Mouse (Mus musculus) WW6 (cell line): ENCODE measurements around the gene Birc7.

Experiments
- DNase-seq: peaks from one replicate; pipeline ENCODE4 v3.0.0-alpha.2; 2013; ENCODE audit warnings: low read depth, low spot score

Birc7 gene

DNA sequence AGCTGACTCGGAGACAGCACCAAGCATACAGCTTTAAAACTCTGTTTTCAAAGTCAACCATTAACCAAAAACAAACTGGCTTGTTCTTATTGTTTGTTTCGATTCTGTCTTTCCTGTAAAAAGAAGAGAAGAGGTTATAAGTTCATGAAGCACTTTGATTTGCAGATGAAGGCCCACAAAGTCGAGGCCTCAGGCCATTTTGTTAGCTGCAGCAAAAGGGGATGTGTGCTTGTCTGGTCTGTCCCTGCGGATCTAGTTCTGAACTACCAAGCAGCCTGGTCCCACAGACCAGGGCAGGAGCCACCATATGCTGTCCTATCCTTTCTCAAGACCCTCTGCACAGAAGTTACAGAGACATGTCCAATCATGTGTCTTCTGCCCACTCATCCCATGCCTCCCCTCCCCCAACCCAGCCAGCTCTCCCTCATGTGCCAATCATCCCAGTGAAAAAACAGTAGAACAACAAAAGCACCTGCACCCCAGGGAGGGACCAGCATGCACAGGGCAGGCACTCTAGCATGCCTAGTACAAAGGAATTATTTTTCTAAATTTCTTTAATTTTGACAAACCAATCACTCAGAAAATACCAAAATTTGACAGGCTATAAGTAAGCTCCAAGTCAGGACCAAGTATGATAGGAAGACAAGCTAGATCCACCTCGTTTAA is 23.1 kb upstream of the Birc7 start:
- DNase-seq: no peak

DNA sequence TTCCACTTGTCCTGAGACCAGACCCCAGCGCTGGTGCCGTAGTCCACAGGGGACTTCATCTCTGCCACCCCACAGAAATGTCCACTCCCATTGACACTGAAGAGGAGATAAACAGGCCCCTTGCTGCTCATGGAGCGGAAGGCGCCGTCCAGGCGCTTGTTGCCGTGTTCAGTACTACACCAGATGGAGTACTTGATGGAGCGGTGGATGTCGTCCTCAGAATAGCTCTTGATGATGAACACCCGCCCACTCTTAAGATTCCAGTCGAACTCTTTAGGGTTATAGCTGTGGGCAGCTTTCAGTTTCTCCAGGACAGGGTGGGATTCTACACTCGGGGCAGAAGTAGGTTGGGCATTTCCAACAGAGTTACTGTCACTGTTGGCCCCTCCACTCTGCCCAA is 17.9 kb upstream of the Birc7 start:
- no peak for DNase-seq

DNA sequence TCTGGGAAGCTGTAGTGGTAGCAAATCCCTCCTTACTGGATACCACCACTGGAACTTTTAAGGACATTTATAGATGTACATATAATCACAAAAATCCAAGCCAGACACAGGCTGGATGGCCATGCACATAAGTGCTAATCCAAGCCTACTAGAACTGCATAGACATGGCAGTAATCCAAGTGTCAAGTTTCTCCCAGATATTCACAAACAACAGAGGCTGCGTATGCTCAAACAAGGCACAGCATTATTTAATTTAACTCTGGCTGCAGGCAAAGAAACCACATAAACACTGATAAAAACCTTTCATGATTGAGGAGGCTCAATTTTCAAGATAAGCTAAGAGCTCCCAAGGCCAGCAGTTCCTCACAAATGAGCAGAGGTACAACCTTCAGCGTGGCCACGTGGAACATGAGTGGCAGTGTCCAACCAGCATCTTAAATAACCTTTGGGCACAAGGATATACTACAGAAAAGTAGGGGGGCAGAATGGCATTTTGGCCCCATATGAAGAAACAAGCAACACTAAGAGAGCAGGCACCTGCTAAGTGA is 12.9 kb upstream of the Birc7 start:
- no peak for DNase-seq

DNA sequence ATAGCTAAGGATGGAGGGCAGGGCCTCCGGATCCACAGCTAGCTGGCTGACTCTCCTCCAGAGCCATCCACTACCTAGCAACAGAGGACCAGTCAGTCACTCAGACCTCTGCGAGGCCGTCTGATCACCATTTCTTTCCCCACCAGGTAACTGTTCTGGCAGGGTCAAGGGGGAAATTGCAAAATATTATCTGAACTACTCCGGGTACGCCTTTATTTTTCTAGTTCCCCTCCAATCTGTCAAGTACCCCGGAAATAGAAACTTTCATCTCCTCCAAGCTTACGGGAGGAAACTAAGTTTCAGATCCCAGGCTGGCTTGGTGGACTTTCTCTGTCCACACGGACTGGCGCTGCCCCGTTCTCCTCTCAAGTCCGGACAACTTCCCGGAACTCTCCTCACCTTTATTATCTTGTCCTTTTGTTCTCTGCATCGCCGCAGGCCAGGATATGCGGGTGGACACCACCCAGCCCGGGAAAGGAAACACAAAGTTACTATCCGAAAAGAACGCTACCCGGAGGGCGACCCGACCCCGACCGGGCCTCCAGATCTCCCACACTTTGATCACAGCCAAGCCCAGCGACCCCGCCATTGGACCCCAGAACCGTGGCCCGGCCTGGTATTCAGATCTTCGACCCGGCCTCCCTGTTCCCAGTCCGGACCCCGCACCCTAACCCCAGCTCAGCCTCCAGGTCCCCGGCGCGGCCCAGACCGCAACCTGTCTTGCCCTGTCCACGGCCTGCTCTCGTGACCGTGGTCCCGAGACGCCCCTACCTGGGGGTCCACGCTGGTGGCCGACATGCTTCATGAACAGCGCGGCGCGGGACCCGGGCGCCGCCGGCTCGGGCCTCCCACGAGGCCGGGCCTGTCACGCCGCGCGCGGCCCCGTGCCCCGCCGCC is 8.7 kb upstream of the Birc7 start:
- DNase-seq: no peak

DNA sequence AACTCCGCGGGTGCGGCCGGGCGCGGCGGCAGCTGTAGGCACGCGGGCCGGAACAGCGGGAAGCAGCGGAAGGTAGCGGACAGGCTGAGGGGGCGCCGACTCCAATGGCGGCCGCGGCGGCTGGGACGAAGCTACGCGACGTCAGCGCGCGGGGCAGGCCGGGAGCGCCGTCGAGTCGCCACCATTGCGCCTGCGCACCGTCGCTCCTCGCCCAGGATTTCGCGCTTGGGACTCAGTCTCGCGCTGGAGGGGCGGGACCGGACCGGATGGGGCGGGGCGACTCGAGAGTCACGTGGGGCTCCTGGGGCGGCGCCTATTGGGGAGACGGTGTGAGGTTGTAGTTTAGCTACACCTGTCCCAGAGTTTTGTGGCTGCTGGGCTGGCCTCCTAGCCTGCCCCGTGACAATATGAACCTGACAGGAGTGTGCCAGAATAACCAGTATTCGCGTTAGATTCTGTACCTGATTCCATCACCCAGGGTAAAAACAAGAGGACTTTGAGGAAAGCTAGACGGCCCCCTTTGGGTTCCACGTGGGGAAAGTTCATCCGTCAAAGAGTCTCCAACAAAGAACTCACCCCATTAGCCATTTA is 7.9 kb upstream of the Birc7 start, which contains the start of gene Ythdf1:
TSS of gene Ythdf1 (minus strand) at position 140 of the 591 bp plus-strand sequence.
- peak; percentile 84 for DNase-seq

DNA sequence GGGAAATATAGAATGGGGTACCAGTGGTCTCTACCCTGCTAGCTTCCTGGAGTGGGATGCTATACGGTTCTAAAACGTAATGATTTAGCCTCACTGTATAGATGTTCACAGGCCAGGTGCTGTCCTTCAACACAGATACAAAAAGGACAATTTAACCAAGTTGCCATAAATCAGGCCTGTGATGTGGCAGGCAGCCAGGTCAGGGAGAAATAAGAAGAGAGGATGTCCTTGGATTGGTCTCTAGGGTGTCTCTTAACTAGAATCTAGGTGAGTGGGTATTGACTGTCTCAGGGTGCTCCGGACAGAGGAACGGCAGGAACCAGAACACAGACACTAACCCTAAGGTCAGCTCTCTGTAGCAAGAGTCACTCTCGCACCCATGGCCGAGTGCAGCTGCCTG is 6.1 kb upstream of the Birc7 start:
- no peak for DNase-seq

DNA sequence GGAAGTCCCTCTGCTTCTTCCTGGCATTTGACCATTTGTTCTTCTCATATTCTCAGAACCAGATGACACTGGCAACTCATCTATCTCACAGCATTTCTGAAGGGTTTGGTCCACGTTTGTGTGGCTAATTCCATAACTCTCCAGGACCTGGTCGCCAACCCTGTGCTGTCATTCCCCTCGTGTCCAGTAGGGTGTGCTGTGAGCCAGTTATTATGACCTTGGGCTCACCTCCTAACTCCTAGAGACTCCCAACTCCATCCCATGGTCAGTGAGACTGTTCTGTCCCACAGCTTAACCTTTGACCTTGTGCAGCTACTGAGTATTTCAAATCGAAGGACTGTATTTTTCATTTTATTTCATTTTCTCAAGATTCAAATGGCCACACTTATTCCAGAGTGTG is 3.6 kb upstream of the Birc7 start:
- DNase-seq: no peak

DNA sequence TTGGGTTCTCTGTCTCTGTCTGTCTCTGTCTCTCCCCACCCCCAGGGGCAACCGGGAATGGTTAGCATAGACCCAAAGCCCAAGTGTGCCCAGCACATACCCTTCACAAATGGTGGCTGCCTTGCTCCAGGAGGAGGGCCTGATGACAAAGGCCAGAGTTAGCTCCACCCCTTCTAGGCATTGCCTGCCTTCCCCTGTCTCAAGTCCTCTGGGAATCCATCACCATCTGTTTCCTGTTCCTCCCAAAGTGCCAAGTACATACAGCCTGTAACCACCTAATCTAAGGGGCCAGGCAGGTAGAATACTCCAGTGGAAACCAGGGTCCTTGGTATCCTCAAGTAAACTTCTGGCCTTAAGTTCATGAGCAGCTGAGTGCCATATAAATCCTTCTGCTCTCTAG is 3.6 kb downstream of the Birc7 start:
- DNase-seq: no peak

DNA sequence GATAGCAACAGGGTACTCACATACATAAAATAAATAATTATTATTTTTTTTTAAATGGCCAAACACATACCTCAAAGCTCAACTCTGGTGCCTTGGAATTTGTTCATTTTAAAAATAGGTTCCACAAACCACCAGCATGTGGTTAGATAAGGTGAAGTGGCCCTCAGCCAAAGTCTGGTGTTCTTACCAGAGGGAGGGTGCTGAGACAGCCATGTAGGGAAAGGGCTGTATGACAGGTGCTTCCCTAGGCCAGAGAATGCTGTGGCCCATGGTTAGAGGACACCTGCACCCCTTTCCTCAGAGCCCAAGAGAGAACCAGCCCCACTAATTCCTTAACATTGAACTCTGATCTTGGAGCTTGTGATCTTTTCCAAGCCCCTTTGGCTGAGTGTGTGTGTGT is 11.4 kb downstream of the Birc7 start:
- DNase-seq: no peak

DNA sequence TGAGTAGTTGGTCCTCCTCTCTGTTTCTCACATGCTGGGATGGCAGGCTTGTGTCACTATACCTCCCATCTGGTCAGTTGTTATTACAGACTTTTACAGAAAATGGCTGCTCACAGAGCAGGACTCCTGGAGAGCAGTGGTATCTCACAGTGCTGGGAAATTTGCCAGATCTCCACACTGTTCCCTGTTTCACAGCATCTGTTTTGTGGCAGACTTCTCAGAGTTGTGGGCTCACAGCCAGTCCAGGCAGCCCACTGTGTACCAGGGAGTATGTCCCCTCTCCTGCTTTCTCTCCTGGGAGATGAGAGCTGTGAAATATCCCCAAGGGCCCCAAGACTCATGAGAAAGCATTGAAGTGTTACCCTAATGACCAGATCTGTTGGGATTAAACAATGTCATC is 13.0 kb downstream of the Birc7 start:
- DNase-seq: no peak

DNA sequence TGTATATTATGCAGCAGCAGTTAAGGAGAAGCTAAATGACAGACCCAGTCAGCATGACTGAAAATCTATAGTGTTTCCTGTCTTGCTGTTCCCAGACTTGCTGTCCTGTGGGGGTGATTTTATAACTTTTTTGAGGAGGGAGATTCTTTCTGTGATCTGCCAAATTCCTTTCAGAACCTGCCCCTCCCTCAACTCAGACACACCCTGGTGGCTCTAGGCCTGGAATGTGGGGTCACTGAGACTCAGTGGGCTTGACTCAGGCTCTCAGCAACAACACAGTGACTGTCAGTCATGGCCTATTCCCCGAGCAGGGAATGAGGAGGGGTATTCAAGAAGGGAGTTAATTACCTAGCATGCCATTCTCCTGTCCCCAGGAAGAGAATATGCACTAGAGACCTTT is 21.1 kb downstream of the Birc7 start:
- no peak for DNase-seq

DNA sequence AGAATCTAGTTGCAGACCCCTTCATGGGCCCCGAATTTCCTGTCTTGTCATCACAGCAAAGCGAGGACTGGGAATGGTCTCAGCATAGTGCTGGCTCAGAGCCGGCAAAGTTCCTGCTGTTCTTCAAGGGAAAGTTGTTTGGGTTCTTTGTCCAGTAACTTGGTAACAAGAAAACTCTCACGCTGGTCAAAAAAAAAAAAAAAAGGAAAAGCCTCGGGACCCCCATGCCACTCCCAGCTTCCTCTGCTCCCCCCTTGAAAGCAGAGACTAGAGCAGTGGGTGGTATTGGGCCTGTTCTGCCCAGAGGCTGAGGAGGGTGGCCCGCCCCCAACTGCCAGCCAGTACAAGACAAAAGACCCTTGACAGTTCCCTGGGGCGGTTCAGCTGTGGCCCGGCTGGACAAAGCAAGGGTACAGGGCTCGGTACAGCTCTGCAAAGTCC is 23.9 kb downstream of the Birc7 start:
- no peak for DNase-seq

DNA sequence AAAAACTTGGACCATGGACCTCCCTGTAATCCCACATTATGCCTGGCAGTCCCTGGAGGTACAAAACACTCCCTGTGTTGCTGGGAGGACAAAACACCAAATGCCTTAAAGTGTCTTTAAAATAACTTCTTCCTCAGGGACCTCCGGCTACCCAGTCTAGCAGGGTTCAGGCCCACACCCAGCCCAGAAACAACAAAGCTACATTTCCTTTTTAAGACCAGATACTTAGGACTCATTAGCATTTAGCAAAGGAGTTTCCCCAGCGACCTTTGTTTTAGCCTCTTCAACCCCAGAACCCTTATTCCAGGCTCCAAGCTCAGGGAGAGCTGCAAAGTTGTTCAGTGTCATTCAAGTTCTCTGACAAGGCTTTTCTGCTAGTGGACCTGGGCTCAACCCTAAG is 24.8 kb downstream of the Birc7 start:
- DNase-seq: no peak

DNA sequence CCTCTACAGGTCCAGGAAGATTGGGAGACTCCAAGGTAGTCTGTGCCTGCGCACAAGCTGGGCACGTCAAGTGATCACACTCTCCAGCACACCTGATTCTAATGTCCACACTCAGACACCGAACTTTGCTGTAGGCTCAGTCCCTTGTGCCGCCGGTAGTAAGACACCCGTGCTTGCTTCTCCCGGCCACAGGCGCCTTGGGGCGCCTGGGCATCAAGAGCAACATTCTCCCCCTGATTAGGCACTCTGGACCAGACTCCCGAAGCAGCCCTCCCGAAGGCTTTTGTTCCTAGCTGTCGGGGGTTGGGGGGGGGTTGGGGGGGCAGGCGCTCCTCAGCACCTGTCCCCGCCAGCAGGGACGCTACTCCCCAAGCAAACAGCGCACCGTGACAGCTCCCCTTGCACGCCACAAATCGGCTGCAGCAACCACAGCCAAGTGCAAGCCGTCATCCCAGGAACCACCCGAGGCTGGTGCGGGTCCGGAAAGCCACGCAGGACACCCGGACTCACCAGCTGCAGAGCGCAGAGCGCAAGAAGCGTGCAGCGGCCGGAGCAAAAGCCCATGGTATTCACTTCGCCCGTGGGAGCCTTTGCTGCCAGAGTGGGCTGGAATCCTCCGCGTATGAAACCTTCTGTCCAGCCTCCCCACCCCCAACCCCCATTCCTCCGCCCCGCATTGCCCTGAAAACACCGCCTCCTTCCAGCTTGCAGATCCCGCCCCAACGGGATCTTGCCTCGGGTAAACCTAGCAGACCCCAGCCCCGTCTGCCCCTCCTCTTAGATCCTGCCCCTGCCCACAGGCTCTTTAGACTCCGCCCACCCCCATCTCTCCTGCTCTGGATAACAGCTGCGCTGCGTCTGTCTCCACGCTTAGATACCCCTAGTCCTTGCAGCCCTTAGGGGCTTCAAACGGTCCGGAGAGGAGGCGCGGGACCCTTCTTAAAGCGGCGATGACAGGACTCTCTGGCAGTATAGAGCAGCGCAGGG is 25.5 kb downstream of the Birc7 start, which contains the start of gene Nkain4:
TSS of gene Nkain4 (minus strand) at position 639 of the 987 bp plus-strand sequence.
- peak; percentile 65 for DNase-seq

DNA sequence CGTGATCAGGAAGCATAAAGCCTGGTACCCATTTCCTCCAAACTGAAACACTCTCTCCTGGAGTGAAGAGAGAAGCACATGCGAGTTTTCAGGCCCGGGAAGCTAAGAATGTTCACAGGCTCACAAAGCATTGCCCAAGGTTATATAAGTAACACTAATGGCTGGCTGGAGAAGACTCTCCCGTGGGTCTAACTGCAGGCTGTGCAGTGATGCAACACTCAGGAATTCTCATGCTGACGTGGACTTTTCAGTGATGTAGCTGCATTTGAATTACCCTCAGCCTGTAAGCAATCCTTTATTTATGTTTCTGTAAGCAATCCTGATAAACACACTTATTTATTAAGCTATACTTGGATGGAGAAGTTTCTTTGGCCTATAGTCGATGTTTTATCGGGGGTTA is 30.8 kb downstream of the Birc7 start:
- no peak for DNase-seq

DNA sequence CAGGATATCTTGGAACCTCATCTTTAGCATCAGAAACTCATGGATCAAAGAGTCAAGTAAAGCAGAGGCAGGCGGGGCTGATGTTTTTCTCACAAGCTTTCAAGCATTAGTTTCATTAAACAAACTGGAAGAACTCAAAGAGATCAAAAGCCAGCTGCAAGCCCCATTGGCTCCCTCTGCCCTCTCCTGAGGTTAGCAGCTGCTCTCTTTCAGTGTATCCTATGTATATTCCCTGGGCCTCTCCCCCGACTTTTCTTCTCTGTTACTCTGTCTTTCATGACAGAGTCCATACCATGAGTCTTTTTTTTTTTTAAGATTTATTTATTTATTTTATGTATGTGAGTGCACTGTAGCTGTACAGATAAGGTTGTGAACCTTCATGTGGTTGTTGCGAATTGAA is 31.4 kb downstream of the Birc7 start:
- no peak for DNase-seq

DNA sequence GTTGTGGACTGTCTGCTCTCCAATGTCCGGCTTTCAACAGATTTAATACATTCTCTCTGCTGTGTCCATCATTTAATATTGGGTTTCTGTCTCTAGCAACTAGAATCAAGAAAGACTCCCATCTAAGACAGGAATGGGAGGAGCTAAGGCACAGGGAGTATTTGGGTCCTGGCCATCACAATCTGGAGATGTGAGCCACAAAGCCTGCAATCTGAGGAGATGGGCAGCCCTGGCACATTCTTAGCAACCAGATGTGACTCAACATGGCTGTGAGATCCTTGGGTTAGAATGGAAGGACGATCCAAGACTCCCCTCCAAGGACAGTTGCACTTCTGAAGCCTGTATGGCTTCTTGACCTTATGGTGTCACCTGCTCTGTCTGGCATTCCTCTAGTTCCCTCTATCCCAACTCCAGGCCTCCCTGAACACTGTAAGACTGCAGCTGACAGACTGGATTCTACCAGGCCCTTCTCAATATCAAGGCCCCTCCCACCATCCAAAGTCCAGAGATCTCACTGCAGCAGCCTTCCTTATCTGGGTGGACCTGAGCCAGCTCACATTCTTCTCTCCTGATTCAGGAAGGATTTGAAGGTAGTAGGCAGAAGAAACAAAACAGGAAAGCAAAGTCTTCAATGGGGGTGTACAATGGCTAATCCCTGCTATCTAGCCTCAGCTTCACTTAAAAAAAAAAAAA is 33.9 kb downstream of the Birc7 start:
- DNase-seq: no peak

DNA sequence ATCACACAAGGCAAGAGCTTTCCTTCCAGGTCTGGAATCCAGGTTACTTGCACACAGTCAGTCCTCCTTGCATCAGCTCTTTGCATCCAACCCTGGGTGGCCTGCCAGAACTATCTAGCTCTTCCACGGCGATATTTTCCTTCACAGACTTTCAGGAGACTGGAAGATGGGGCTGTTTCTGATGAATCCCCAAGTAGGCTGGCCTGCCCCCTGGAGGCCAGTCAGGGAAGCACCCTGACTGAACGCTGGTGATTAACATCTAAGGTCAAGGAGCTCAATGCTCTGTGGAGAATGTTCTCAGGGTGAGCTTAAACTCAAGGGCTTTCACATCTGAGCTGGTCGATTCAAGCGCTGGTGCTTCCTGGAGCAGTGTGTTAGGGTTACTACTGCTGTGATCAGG is 35.1 kb downstream of the Birc7 start:
- no peak for DNase-seq

DNA sequence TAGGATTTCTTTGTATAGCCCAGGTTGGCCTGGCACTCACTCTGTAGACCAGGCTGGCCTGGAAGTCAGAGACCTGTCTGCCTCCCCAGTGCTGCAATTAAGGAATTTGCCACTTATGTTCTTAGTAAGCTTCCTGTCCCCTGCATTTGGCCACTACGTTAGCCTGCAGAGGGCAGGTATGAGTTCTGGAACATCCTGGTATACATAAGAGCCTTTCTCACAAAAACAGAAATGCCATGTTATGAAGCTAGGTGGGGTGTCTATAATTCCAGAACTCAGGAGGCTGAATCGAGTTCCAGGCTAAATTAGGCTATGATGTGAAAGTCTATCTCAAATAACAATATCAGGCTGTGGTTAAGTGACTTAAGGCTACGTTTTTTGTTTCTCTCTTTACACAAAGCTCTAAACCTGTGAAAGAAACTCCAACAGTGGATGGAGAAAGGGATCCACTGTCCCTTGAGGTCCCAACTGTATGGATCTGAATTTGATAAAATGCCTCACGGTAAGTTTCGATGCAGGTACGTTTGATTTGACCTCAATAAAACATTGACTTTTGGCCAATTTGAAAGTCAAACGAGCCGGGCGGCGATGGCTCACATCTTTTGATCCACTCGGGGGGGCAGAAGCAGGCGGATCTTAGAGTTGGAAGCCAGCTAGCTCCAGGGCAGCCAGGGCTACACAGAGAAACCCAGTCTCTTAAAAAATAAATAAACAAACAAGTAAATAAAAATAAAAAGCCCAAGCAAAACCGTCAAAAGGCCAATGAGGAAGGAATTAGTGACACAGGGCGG is 37.5 kb downstream of the Birc7 start:
- no peak for DNase-seq
